Mouse (Mus musculus) embryonic stem cell, embryonic (primary cell): Measurements from ENCODE around the gene Intu.

ENCODE experiments used
- CTCF ChIA-PET, 4 experiments: fragments of 300-600 bp in 2 of 4; fragments of 350-600 bp in 2 of 4; sonication (Branson Sonifier 250); formaldehyde crosslinking; loops; one replicate each; lab custom pipeline; 2022; ENCODE audit warnings: inconsistent platforms in 2 of 4; lab: Charles Lee
- POLR2A ChIA-PET, 4 experiments: fragments of 300-600 bp in 2 of 4; fragments of 350-600 bp in 2 of 4; sonication (Branson Sonifier 250); formaldehyde crosslinking; loops; one replicate each; lab custom pipeline; 2022; ENCODE audit warnings: antibody characterized with exemption in 4 of 4, inconsistent platforms in 1 of 4; lab: Charles Lee

The Intu gene

GRCm38 (mm10) chr3:40666861-40667719, 136.0 kb downstream of the Intu start:
- POLR2A ChIA-PET = interaction anchor here in 1 of 4 experiments (0.6 kb wide), 1 partner anchor 900 kb away, joined by 4 read pairs; no protein-coding TSS in a partner anchor
- CTCF ChIA-PET = no interaction called here

GRCm38 (mm10) chr3:40668889-40669288, 137.8 kb downstream of the Intu start:
- POLR2A ChIA-PET = interaction anchor here in 1 of 4 experiments (0.7 kb wide), 1 partner anchor 128 kb away, joined by 3 read pairs; no protein-coding TSS in a partner anchor
- CTCF ChIA-PET = no interaction called here

- ChIA-PET POLR2A (interaction anchor here in 1 of 4 experiments (0.6 to 0.7 kb wide), 2 partner anchors 14 to 127 kb away, joined by 3 to 4 read pairs; no protein-coding TSS in a partner anchor), CTCF (no interaction called here)
Measured at GRCm38 (mm10) chr3:40669395-40669794, 138.3 kb downstream of the Intu start.

GRCm38 (mm10) chr3:40673515-40673914, 142.4 kb downstream of the Intu start:
- ChIA-PET POLR2A (no interaction called here), CTCF (no interaction called here)

- ChIA-PET POLR2A (interaction anchor here in 1 of 4 experiments (0.7 kb wide), 1 partner anchor 157 kb away, joined by 3 read pairs; no protein-coding TSS in a partner anchor), CTCF (no interaction called here)
Measured at GRCm38 (mm10) chr3:40674873-40675405, 143.9 kb downstream of the Intu start.

- ChIA-PET CTCF (interaction anchor here in 1 of 4 experiments (1.0 kb wide), 1 partner anchor 156 kb away, joined by 5 read pairs; no protein-coding TSS in a partner anchor), POLR2A (no interaction called here)
Measured at GRCm38 (mm10) chr3:40678856-40679255, 147.8 kb downstream of the Intu start.

- ChIA-PET POLR2A (interaction anchor here in 1 of 4 experiments (1.2 kb wide), 1 partner anchor 117 kb away, joined by 3 read pairs; the partner anchor contains the start of gene Plk4), CTCF (no interaction called here)
Measured at GRCm38 (mm10) chr3:40682404-40682803, 151.3 kb downstream of the Intu start.

- CTCF ChIA-PET = no interaction called here
- POLR2A ChIA-PET = interaction anchor here in 2 of 4 experiments (0.6 to 1.2 kb wide), 4 partner anchors 9 to 121 kb away, joined by 3 to 4 read pairs (median 3); partner anchors contain the start of gene Plk4 (in 1 of the 2)
Measured at GRCm38 (mm10) chr3:40683171-40683570, 152.1 kb downstream of the Intu start.

GRCm38 (mm10) chr3:40685855-40686515, 154.9 kb downstream of the Intu start:
- ChIA-PET CTCF (no interaction called here), POLR2A (no interaction called here)

- CTCF ChIA-PET = no interaction called here
- POLR2A ChIA-PET = no interaction called here
Measured at GRCm38 (mm10) chr3:40686836-40687235, 155.8 kb downstream of the Intu start.

GRCm38 (mm10) chr3:40687588-40687987, 156.5 kb downstream of the Intu start:
- CTCF ChIA-PET = no interaction called here
- POLR2A ChIA-PET = no interaction called here

GRCm38 (mm10) chr3:40691566-40691965, 160.5 kb downstream of the Intu start:
- ChIA-PET CTCF (no interaction called here), POLR2A (interaction anchor here in 1 of 4 experiments (1.5 kb wide), 1 partner anchor 8 kb away, joined by 3 read pairs; no protein-coding TSS in a partner anchor)

- CTCF ChIA-PET = no interaction called here
- POLR2A ChIA-PET = no interaction called here
Measured at GRCm38 (mm10) chr3:40693435-40693834, 162.3 kb downstream of the Intu start.

GRCm38 (mm10) chr3:40693960-40694359, 162.9 kb downstream of the Intu start:
- POLR2A ChIA-PET = no interaction called here

GRCm38 (mm10) chr3:40694438-40694837, 163.4 kb downstream of the Intu start:
- ChIA-PET CTCF (interaction anchor here in 2 of 4 experiments (0.6 to 1.0 kb wide), 2 partner anchors 162 to 170 kb away, joined by 3 read pairs; no protein-coding TSS in a partner anchor), POLR2A (no interaction called here)

More at GRCm38 (mm10) chr3:40693960-40694359, 162.9 kb downstream of the Intu start:
- CTCF ChIA-PET = interaction anchor here in 1 of 4 experiments (1.0 kb wide), 1 partner anchor 169 kb away, joined by 3 read pairs; no protein-coding TSS in a partner anchor

- POLR2A ChIA-PET = no interaction called here
- CTCF ChIA-PET = interaction anchor here in 2 of 4 experiments (0.6 to 1.0 kb wide), 2 partner anchors 162 to 170 kb away, joined by 3 read pairs; no protein-coding TSS in a partner anchor
Measured at GRCm38 (mm10) chr3:40695162-40695561, 164.1 kb downstream of the Intu start.

GRCm38 (mm10) chr3:40698834-40699233, 167.7 kb downstream of the Intu start:
- ChIA-PET POLR2A (interaction anchor here in 1 of 4 experiments (0.9 kb wide), 1 partner anchor 8 kb away, joined by 3 read pairs; no protein-coding TSS in a partner anchor), CTCF (interaction anchor here in 1 of 4 experiments (0.5 to 0.7 kb wide), 2 partner anchors 175 to 254 kb away, joined by 4 to 5 read pairs; no protein-coding TSS in a partner anchor)

- ChIA-PET CTCF (no interaction called here), POLR2A (interaction anchor here in 1 of 4 experiments (0.6 kb wide), 1 partner anchor 1137 kb away, joined by 3 read pairs; no protein-coding TSS in a partner anchor)
Measured at GRCm38 (mm10) chr3:40704816-40705430, 173.8 kb downstream of the Intu start.
